Mouse (Mus musculus) kidney, adult 8-10 months (tissue): ENCODE results near the gene Trim7.
A peak's percentile ranks its signal among the peaks of the same experiment; 100 is the strongest.
"Not testable (repeated sequence)": the region's sequence is repeated elsewhere in the genome, so short reads cannot be mapped to it uniquely, and the experiment has no call there.

Experiments used
- DNase-seq, 2 experiments: peaks; one replicate each; pipeline ENCODE4 v3.0.0; 2022

Gene Trim7

GRCm38 (mm10) chr11:48803988-48804387, 22.0 kb upstream of the Trim7 start:
- no peak for DNase-seq

- no peak for DNase-seq
Observed at GRCm38 (mm10) chr11:48804922-48805321, 21.0 kb upstream of the Trim7 start.

GRCm38 (mm10) chr11:48806856-48807562, 18.9 kb upstream of the Trim7 start:
- no peak for DNase-seq

DNA sequence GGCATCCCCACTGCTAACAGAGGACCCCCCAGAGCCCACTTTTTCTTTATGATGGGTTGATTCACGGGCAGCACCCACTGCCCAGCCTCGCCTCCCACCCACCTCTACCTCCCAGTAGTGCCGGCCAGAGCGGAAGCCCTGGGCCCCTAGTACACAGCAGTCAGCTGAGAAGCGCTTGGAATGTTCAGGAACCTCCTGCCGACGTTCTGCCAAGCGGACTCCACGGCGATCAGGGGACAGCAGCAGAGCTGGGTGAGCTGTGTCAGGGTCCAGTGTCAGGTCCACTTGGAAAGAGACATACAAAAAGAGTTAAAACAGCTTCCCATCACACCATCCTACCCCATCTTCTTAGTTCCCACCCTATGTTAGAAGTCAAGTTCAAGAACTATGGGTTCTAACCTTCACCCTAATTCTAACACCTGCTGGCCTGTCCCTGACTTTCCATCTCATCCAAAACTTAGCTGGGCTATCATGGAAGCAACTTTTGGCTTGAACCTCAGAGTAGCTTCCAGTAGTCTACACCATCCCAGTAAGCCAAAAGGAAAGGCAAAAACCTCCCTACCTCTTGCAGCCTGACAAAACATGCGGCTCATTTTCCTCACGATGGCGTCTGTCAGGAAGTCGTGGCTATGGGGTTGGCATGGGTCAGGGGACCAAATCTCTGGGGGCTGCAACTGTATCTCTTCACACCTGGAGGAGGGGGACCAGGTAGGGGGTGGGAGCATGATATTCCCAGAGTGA, 18.2 kb upstream of the Trim7 start:
- DNase-seq: no peak

- DNase-seq: no peak
Observed at GRCm38 (mm10) chr11:48808304-48808646, 17.7 kb upstream of the Trim7 start.

DNA sequence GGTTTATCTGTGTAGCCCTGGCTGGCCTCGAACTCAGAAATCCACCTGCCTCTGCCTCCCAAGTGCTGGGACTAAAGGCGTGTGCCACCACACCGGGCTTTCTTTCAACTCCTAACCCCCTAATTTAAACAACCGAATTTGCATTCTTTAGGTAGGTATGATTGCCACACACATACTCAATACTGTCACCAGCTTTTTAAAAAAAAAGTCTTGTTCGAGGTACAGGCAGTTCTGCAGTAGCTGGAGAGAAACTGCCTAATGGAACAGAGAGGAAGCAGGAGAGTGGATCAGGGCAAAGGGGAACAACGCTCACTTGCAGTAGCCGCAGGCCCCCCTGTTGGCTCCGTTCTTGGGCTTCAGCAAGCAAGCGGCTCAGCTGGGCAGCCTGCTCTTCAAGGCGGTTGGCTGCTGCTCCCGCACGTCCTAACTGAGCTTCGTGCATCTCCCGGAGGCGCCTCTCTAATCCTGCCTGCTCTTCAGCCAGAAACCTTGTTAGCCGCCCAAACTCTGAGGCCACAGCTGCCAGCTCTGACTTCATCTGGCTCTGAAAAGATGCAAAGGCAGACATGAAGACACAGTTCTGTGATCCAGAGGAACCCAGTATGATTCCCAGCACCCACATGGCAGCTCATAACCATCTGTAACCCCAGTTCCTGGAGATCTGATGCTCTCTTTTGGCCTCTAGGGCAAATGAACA, 17.1 kb upstream of the Trim7 start:
- no peak for DNase-seq

- no peak for DNase-seq
Observed at GRCm38 (mm10) chr11:48809434-48809830, 16.5 kb upstream of the Trim7 start.

DNA sequence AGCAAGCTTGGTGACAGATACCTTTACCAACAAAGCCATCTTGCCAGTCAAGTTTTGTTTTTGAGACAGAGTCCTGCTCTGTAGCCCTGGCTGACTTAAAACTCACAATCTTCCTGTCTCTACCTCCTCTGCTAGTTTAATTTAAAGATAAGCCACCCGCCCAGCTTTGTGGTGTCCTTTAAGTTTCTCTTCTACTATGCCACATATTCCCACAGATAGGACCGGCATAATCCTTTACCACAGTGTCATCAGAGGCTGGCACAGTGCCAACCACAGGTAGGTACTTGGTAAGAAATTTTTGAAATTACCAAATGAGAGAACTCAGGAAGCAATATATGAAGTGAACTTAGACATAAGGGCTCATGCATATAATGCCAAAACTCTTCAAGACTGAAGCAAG, 15.8 kb upstream of the Trim7 start:
- no peak for DNase-seq

DNA sequence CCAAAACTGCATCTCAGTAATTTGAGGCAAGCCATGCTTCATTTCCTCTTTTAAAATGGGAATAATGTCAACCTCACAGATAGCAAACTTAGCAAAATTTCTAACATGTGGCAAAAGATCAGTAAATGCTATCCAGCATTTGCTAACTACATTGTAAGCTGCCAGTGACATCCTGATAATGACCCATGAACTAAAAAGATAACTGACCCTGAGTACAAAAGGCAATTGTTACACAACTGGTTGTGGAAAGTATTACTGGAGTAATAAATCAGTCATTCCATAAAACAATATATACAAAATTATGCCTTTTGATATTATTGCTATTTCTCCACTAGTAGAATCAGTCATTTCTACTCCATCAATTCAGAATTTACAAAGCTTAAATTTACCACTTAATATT, 12.2 kb upstream of the Trim7 start:
- DNase-seq: no peak

- no peak for DNase-seq
Observed at GRCm38 (mm10) chr11:48815851-48816250, 10.1 kb upstream of the Trim7 start.

DNA sequence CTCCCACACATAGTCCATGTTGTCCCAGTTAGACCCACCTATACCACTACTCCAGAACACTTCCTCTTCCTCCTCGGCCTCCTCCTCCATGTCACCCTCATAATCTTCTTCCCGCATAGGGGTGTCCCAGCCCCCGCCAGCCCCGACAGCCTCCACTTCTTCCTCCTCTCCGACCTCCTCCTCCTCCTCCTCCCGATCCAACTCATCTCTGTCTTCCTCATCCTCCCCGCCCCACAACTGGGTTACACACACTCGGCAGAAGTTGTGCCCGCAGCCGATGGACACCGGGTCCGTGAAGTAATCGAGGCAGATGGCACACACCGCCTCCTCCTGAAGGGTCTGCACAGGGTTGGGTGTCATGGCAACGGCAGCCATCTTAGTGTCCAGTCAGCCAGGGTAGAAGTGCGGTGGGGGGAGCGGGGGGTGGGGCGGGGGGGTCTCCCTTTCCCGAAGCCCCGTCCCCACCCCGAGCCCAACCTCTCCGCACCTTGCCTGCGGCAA, 9.6 kb upstream of the Trim7 start:
- DNase-seq: peak in 1 of 2 experiments; percentile 51

- peak; percentile 99 for DNase-seq
Observed at GRCm38 (mm10) chr11:48816800-48817665, 8.9 kb upstream of the Trim7 start, which contains the start of gene Trim41. Trim41 (minus strand) TSS chr11:48817353.

DNA sequence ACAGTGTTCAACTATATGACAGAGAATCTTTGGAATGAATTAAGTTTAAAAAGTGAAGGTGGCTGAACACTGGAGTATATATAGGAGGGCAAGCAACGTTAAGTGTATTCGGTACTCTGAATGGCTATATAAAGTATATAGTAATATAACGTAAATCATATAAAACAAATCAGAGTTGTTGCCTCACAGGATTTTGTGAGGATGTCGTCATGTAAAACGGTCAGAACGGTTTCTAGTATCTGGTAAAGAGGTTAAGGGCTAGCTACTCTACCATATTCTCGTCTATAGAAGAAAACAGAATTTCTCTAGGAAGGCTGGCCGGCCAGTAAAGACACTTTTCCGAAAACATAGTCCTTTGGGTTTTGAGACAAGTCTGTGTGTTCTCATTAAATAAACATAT, 8.1 kb upstream of the Trim7 start:
- no peak for DNase-seq

DNA sequence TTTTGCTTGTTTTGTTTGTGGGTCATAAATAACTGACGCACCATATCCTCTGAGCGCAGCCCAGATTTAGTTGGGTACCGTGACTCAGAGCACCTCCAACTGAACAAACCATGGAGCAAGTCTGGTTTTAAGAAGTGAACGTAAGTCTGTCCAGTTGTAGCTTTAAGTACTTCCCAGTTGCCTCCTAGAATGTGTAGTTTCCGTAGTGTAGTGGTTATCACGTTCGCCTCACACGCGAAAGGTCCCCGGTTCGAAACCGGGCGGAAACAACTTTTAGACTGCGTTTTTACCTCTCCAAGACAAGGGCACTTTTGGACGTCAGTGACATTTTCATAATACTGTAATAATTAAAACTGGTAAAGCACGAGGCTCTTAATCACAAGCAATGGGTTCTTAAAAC, 7.6 kb upstream of the Trim7 start:
- DNase-seq: peak; percentile 86 to 90

- no peak for DNase-seq
Observed at GRCm38 (mm10) chr11:48819614-48820307, 6.2 kb upstream of the Trim7 start.

GRCm38 (mm10) chr11:48820308-48820674, 5.6 kb upstream of the Trim7 start:
- no peak for DNase-seq

GRCm38 (mm10) chr11:48821299-48821698, 4.6 kb upstream of the Trim7 start:
- not testable (repeated sequence) for DNase-seq

DNA sequence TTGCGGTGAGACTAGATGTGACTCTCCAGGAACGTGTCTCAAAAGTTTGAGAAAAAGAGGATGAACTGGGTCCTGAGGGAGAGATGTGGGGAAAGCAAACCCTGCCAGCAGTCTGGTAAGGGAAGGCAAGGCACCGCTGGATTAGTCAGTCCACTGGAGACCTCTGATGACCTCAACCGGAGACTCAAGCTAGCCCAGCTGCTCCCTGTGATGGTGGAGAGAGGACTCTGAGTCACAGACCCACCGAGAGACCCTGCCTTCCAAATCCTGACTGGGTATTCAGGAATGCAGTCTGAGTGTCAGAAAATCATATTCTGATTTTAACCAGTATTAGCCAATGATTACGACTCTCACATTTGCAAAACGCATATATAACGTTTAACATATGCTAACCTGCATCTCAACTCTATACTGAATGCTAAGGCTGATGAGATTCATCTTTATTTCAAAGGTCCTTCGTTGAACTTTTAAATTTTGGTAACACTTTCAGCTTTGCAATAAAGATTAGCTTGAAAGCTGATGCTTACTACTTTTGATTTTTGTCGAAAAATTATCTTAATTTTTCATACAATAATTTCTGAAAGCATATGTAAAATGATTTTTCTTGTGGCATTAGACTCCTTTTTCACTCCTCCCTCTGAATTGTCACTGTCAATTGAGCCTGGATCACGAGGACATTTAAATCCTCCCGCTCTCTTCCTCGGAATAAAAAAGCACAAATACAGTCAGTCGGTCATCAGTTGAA, 3.0 kb upstream of the Trim7 start:
- no peak for DNase-seq

GRCm38 (mm10) chr11:48823536-48823972, 2.4 kb upstream of the Trim7 start:
- DNase-seq: peak in 1 of 2 experiments; percentile 60

- DNase-seq: no peak
Observed at GRCm38 (mm10) chr11:48824311-48824830, 1.6 kb upstream of the Trim7 start.

DNA sequence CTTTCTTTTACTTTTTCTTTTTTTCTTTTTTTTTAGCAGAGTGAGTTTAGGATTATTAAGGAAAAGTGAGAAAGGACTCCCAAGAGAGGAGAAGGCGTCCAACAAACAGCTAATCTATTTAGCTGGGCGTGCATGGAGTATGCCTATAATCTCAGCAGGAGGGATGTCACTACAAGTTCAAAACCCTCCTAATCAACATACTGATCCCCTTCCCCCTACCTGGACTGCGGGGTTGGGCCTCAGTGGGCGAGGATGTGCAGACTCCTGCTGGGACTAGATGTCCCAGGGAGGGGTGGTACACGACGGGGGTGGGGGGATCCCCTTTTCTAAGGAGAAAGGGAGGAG, 784 bp downstream of the Trim7 start:
- DNase-seq: no peak
